Mouse (Mus musculus) CH12.LX (cell line): ENCODE measurements around the gene Dok5. TPM values are rescaled to one million over a fixed set of nuclear protein-coding genes. Genes with fewer than 3 reads are reported as not detected.

Source experiments
- DNase-seq: peaks from one replicate; pipeline ENCODE4 v3.0.0-alpha.2; 2013; ENCODE audit errors: extremely low read depth
- H3K27ac ChIP-seq: 2 replicates; pipeline ENCODE4 v1.5.1; 2012; ENCODE audit warnings: low read depth, mild to moderate bottlenecking, control low read depth, moderate library complexity; ENCODE audit not compliant: insufficient read depth
- H3K27me3 ChIP-seq: replicated peaks from 2 replicates; pipeline ENCODE3; 2012; ENCODE audit warnings: inconsistent platforms
- H3K36me3 ChIP-seq, 2 experiments: replicated peaks in 1 of 2; 2 replicates each; pipeline versions ENCODE3 to v1.6.1; 2012; ENCODE audit warnings: inconsistent platforms in 1 of 2, low read length in 1 of 2, mild to moderate bottlenecking in 1 of 2, mixed read lengths in 1 of 2, moderate library complexity in 1 of 2; ENCODE audit not compliant: control insufficient read depth in 1 of 2, insufficient read depth in 1 of 2
- H3K4me1 ChIP-seq, 2 experiments: 2 replicates each; pipeline ENCODE4 v1.6.1; 2012; ENCODE audit warnings: inconsistent platforms in 1 of 2, moderate library complexity in 1 of 2; ENCODE audit not compliant: insufficient read depth in 2 of 2, control insufficient read depth in 1 of 2
- H3K4me2 ChIP-seq: 2 replicates; pipeline ENCODE4 v1.6.1; 2012; ENCODE audit warnings: low read depth, mild to moderate bottlenecking, control low read depth; ENCODE audit not compliant: poor library complexity, insufficient read depth, severe bottlenecking
- H3K4me3 ChIP-seq, 3 experiments: fragments of 150-350 bp in 1 of 3; sonication (generic) in 1 of 3; replicated peaks in 1 of 3; 2 replicates each; pipeline versions ENCODE3 to v1.5.1; 2011 to 2012; ENCODE audit warnings: low read depth in 2 of 3, low read length in 2 of 3, mild to moderate bottlenecking in 2 of 3, moderate library complexity in 2 of 3, control low read depth in 1 of 3, improper control_type of control experiment in 1 of 3, inconsistent platforms in 1 of 3, mixed read lengths in 1 of 3; ENCODE audit not compliant: poor library complexity in 1 of 3
- H3K79me2 ChIP-seq: replicated peaks from 2 replicates; pipeline ENCODE4 v1.6.1; 2012; ENCODE audit warnings: mild to moderate bottlenecking, moderate library complexity; ENCODE audit not compliant: control insufficient read depth, poor library complexity, insufficient read depth, severe bottlenecking; ENCODE audit errors: extremely low read depth
- H3K9ac ChIP-seq: 2 replicates; pipeline ENCODE4 v1.6.1; 2012; ENCODE audit warnings: low read depth, mild to moderate bottlenecking, control low read depth, moderate library complexity; ENCODE audit not compliant: insufficient read depth
- H3K9me3 ChIP-seq: replicated peaks from 2 replicates; pipeline ENCODE3; 2012; ENCODE audit warnings: low read length, inconsistent platforms, mixed read lengths
- BHLHE40 ChIP-seq: IDR thresholded peaks from 2 replicates; pipeline ENCODE4 v1.6.1; 2011; ENCODE audit warnings: mild to moderate bottlenecking, low read depth, low read length, improper control_type of control experiment
- CHD2 ChIP-seq: IDR thresholded peaks from 2 replicates; pipeline ENCODE4 v1.6.1; 2011; ENCODE audit warnings: low read length, improper control_type of control experiment
- EP300 ChIP-seq: IDR thresholded peaks from 2 replicates; pipeline ENCODE4 v1.6.1; 2011; ENCODE audit warnings: low read length, improper control_type of control experiment
- ETS1 ChIP-seq: conservative IDR thresholded peaks from 2 replicates; pipeline ENCODE4 v1.6.1; 2012; ENCODE audit warnings: low read depth, mild to moderate bottlenecking, inconsistent platforms, low read length, improper control_type of control experiment, moderate library complexity
- HCFC1 ChIP-seq: IDR thresholded peaks from 2 replicates; pipeline ENCODE4 v1.6.1; 2012; ENCODE audit warnings: low read depth, mild to moderate bottlenecking, inconsistent platforms, low read length, improper control_type of control experiment
- JUN ChIP-seq: IDR thresholded peaks from 2 replicates; pipeline ENCODE4 v1.6.1; 2011; ENCODE audit warnings: low read depth, mild to moderate bottlenecking, low read length, improper control_type of control experiment, moderate library complexity; ENCODE audit not compliant: insufficient read depth
- KAT2A ChIP-seq: IDR thresholded peaks from 2 replicates; pipeline ENCODE4 v1.6.1; 2012; ENCODE audit warnings: low read length, improper control_type of control experiment, inconsistent platforms; ENCODE audit not compliant: insufficient replicate concordance
- MEF2A ChIP-seq: IDR thresholded peaks from 2 replicates; pipeline ENCODE4 v1.6.1; 2014; ENCODE audit warnings: low read depth, mild to moderate bottlenecking, inconsistent platforms, low read length, improper control_type of control experiment, borderline replicate concordance
- MXI1 ChIP-seq: IDR thresholded peaks from 2 replicates; pipeline ENCODE4 v1.6.1; 2011; ENCODE audit warnings: mild to moderate bottlenecking, low read depth, low read length, improper control_type of control experiment
- MYC ChIP-seq: IDR thresholded peaks from 2 replicates; pipeline ENCODE4 v1.6.1; 2011; ENCODE audit warnings: low read depth, mild to moderate bottlenecking, improper control_type of control experiment, low read length
- NELFE ChIP-seq: IDR thresholded peaks from 2 replicates; pipeline ENCODE4 v1.6.1; 2011; ENCODE audit warnings: low read depth, low read length, improper control_type of control experiment
- NRF1 ChIP-seq: IDR thresholded peaks from 2 replicates; pipeline ENCODE4 v1.6.1; 2014; ENCODE audit warnings: low read depth, mild to moderate bottlenecking, inconsistent platforms, low read length, improper control_type of control experiment, moderate library complexity
- POLR2A ChIP-seq: IDR thresholded peaks from 2 replicates; pipeline ENCODE4 v1.6.1; 2011; ENCODE audit warnings: low read depth, mild to moderate bottlenecking, improper control_type of control experiment, low read length
- POLR2AphosphoS2 ChIP-seq: IDR thresholded peaks from 2 replicates; pipeline ENCODE4 v1.6.1; 2011; ENCODE audit warnings: low read depth, low read length, improper control_type of control experiment
- SMC3 ChIP-seq: IDR thresholded peaks from 2 replicates; pipeline ENCODE4 v1.6.1; 2011; ENCODE audit warnings: low read depth, low read length, improper control_type of control experiment
- TCF12 ChIP-seq: IDR thresholded peaks from 2 replicates; pipeline ENCODE4 v1.6.1; 2014; ENCODE audit warnings: low read depth, mild to moderate bottlenecking, inconsistent platforms, low read length, improper control_type of control experiment
- USF1 ChIP-seq: IDR thresholded peaks from 2 replicates; pipeline ENCODE4 v1.6.1; 2014; ENCODE audit warnings: low read depth, mild to moderate bottlenecking, inconsistent platforms, low read length, improper control_type of control experiment
- ZMIZ1 ChIP-seq: IDR thresholded peaks from 2 replicates; pipeline ENCODE4 v1.6.1; 2012; ENCODE audit warnings: low read depth, mild to moderate bottlenecking, inconsistent platforms, low read length, improper control_type of control experiment
- dilution Hi-C: fragments of 300-500 bp; cut with MboI; formaldehyde crosslinking; loops from 2 replicates; pipeline ENCODE4 v1.14.3; 2020; ENCODE audit warnings: low sequenced_read_pairs; ENCODE audit not compliant: extremely low pct_unique_long_range_greater_than_20kb, extremely low pct_ligation_motif_present
- in situ Hi-C: fragments of 300-500 bp; cut with MboI; formaldehyde crosslinking; loops from 3 replicates; pipeline ENCODE4 v1.14.3; 2019; ENCODE audit warnings: low sequenced_read_pairs, low pct_ligation_motif_present, low pct_unique_long_range_greater_than_20kb, mixed read lengths
- polyA plus RNA-seq: library from polyadenylated mRNA; unstranded; fragments of >175 nt; gene quantifications from 2 replicates; pipeline ENCODE4 v1.2.1, GENCODE M21; 2012; ENCODE audit warnings: low read depth; ENCODE audit not compliant: insufficient read length
- total RNA-seq, 2 experiments: library from RNA; depleted of rRNA; stranded (reverse); fragments of 300-350 nt in 1 of 2; fragments of >200 nt in 1 of 2; gene quantifications; 2 replicates each; pipeline ENCODE4 v1.2.3; 2012 to 2014

Dok5 gene
- total and polyA plus RNA-seq, 3 experiments: not detected

- in situ Hi-C loops (no loop called here), dilution Hi-C loops (no loop called here)
- no peaks in the 10 kb centered on the region for H3K4me1 ChIP-seq
- no peak overlapping the region for H3K4me2 ChIP-seq
- DNase-seq: no peak
- H3K27me3 ChIP-seq: no peaks in the 10 kb centered on the region
- no peak overlapping the region for H3K4me3 ChIP-seq
- H3K36me3 ChIP-seq: no peaks in the 10 kb centered on the region
- no peak overlapping the region for H3K27ac ChIP-seq
- H3K79me2 ChIP-seq: no peaks in the 10 kb centered on the region
- TF ChIP-seq MXI1 (no peak), JUN (no peak), POLR2AphosphoS2 (no peak), HCFC1 (no peak), ETS1 (no peak)
- peaks cover 49% of the 10 kb centered on the region for H3K9me3 ChIP-seq
- H3K9ac ChIP-seq: no peak overlapping the region
Observed at GRCm38 (mm10) chr2:170902204-170903028, 170.8 kb downstream of the Dok5 start.

GRCm38 (mm10) chr2:170903029-170903306 is 171.4 kb downstream of the Dok5 start:
- dilution Hi-C loops (no loop called here), in situ Hi-C loops (no loop called here)
- Histone ChIP-seq H3K4me2 (no peak overlapping the region), H3K79me2 (no peaks in the 10 kb centered on the region), H3K36me3 (no peaks in the 10 kb centered on the region), H3K27ac (no peak overlapping the region), H3K27me3 (no peaks in the 10 kb centered on the region), H3K9ac (no peak overlapping the region), H3K4me3 (no peak overlapping the region), H3K9me3 (peaks cover 51% of the 10 kb centered on the region), H3K4me1 (no peaks in the 10 kb centered on the region)
- TF ChIP-seq NRF1 (no peak), CHD2 (no peak), ETS1 (no peak), POLR2A (no peak), NELFE (no peak), BHLHE40 (no peak), EP300 (no peak), POLR2AphosphoS2 (no peak), MYC (no peak), MXI1 (no peak), SMC3 (no peak), USF1 (no peak), MEF2A (no peak), TCF12 (no peak), KAT2A (no peak), ZMIZ1 (no peak)
- DNase-seq: no peak
